Mouse (Mus musculus): ENCODE measurements around the gene Dus1l. TPM values are rescaled to one million over a fixed set of nuclear protein-coding genes. Genes with fewer than 3 reads are reported as not detected.
"Not testable (repeated sequence)": the region's sequence is repeated elsewhere in the genome, so short reads cannot be mapped to it uniquely, and the experiment has no call there.

The Dus1l gene
- total RNA-seq (2014; rRNA removed) (46.4 and 52.3 TPM in 2 replicates), polyA plus RNA-seq (2015; fragmentation: Nextera tagmentation; extraction: Ambion mirVana) (38.4 and 41.6 TPM in 2 replicates)

DNA sequence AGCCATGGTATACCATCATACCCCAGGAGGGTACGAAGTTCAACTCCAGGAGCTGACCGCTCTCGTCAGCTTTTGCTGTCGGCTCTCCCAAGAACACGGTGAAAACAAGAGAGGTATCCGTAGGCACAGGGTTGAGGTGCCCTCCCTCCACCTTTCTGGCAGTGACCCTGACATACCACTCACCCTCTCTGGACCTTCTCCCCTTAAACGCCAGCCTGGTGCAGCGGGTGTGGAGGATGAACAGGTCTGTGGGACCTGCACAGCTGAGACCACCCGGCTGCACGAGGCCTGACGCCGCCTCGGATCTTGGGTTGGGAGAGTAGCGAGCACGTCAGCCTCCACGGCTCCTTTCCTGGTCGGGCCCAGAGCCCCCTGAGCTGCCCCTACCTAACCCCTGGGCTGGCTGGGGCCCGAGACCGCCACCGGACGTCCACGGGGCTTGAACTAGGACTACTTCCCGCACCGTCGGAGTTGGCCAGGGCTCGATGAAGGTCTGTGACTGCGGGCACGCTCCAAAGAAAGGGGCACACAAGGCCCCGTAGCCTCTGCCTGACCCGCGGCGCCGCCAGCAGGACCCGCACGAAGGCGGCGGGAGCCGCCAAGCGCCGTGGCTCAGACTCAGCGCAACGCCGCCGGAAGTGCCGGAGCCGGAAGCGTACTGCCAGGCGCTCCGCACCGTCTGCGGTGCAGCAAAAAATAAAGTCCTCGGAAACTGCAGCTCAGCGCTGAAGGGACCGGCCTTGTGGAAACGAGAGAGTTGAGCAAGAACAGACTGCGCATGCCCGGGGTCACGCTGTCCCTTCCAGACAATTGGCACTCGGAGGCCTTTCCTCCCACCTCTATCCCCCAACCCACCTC, at the start of gene Dus1l:
TSS of gene Dus1l (minus strand) at position 648 of the 858 bp plus-strand sequence.
- no peaks in the 10 kb centered on the region for H3K9me3 ChIP-seq (ENCODE audit: low read length)
- peak within 1 kb of the TSS; percentile 98 for H3K4me3 ChIP-seq (ENCODE audit: low read depth, low read length)
- peaks cover 26% of the 10 kb centered on the region for H3K36me3 ChIP-seq (ENCODE audit: insufficient read depth, low read length)
- H3K4me2 ChIP-seq (ENCODE audit: low read depth, low read length, poor library complexity, severe bottlenecking), result peak within 1 kb of the TSS; percentile 96
- no peak for TF ChIP-seq CTCF (IDR thresholded peaks at IDR 0.05)
- no peaks in the 10 kb centered on the region for H3K27me3 ChIP-seq (ENCODE audit: insufficient read depth, low read length)
- WGBS, result 2% methylated on average over 59 of the region's 59 CpGs
- H3K9ac ChIP-seq (replicated peaks; ENCODE audit: low read length, poor library complexity, severe bottlenecking), result peak within 1 kb of the TSS; percentile 89
- DNase-seq (ENCODE audit: low spot score), result peak; percentile 97
- peak; percentile 88 for ATAC-seq (ENCODE audit: low FRiP score)
- peak within 1 kb of the TSS; percentile 80 for H3K27ac ChIP-seq (ENCODE audit: low read depth, low read length)
- H3K4me1 ChIP-seq (ENCODE audit: insufficient read depth, low read length), result peaks cover 7% of the 10 kb centered on the region

- Histone ChIP-seq H3K4me1 (ENCODE audit: insufficient read depth, low read length) (no peaks in the 10 kb centered on the region), H3K4me3 (ENCODE audit: low read depth, low read length) (no peak overlapping the region), H3K27me3 (ENCODE audit: insufficient read depth, low read length) (no peaks in the 10 kb centered on the region), H3K9ac (replicated peaks; ENCODE audit: low read length, poor library complexity, severe bottlenecking) (no peak overlapping the region), H3K27ac (ENCODE audit: low read depth, low read length) (no peak overlapping the region), H3K9me3 (ENCODE audit: low read length) (no peaks in the 10 kb centered on the region), H3K36me3 (ENCODE audit: insufficient read depth, low read length) (no peaks in the 10 kb centered on the region), H3K4me2 (ENCODE audit: low read depth, low read length, poor library complexity, severe bottlenecking) (no peak overlapping the region)
- WGBS, result 89% methylated on average over 4 of the region's 4 CpGs
- no peak for ATAC-seq (ENCODE audit: low FRiP score)
- TF ChIP-seq CTCF (IDR thresholded peaks at IDR 0.05), result no peak
- DNase-seq (ENCODE audit: low spot score), result no peak
These were observed 48.1 kb upstream of the Dus1l start for GRCm38 (mm10) chr11:120844329-120844728.

DNA sequence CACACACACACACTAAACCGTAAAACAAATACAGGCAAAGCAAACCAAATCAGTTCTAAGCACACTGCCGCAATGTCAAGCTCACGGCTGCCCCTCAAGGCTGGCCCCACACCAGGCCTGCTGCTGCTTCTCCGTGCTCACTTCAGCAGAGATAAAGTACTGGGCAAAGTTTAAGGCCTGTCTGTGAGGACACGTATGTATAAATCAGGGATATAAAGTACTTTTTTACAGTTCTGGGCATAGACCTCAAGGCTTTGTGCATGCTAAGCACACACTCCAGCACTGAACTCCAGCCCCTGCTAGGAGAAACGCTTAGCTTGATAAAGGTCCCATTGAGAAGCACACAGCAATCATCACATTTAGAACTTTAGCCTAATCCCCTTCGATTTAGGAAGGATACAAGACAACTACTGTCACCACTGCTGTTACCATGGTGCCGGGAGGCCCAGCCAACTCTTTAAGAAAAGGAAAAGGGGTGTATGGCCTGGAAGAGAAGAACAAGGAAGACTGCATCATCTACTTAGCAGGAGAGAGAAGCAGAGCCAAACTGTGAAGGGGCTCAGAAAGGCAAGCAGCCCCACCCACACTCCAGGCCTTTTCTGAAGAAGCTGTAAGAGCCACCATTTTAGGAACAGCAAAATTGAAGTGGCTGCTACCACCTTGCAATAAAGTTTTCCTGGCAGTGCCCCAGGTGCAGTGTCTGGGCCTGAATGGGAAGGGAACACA, 37.5 kb upstream of the Dus1l start:
- Histone ChIP-seq H3K9me3 (ENCODE audit: low read length) (no peaks in the 10 kb centered on the region), H3K27ac (ENCODE audit: low read depth, low read length) (peak overlapping the region; percentile 73), H3K4me1 (ENCODE audit: insufficient read depth, low read length) (no peaks in the 10 kb centered on the region), H3K9ac (replicated peaks; ENCODE audit: low read length, poor library complexity, severe bottlenecking) (no peak overlapping the region), H3K36me3 (ENCODE audit: insufficient read depth, low read length) (no peaks in the 10 kb centered on the region), H3K4me2 (ENCODE audit: low read depth, low read length, poor library complexity, severe bottlenecking) (no peak overlapping the region), H3K4me3 (ENCODE audit: low read depth, low read length) (no peak overlapping the region), H3K27me3 (ENCODE audit: insufficient read depth, low read length) (no peaks in the 10 kb centered on the region)
- 16% methylated on average over 8 of the region's 8 CpGs for WGBS
- DNase-seq (ENCODE audit: low spot score), result peak; percentile 70
- no peak for TF ChIP-seq CTCF (IDR thresholded peaks at IDR 0.05)
- peak; percentile 82 for ATAC-seq (ENCODE audit: low FRiP score)

DNA sequence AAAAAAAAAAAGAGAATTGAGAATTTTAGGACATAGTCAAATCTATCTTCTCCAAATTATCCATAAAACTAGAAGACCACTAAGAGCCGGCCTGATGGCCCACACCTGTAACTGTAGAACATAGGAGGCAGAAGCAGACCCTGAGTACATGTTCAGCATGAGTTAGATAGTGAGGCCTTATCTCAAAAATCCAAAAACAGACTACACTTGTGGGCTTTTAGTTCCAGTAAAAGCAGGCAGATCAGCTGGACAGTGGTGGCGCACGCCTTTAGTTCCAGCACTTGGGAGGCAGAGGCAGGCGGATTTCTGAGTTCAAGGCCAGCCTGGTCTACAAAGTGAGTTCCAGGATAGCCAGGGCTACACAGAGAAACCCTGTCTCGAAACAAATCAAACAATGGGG, 36.8 kb upstream of the Dus1l start:
- H3K4me3 ChIP-seq (ENCODE audit: low read depth, low read length); H3K4me2 ChIP-seq (ENCODE audit: low read depth, low read length, poor library complexity, severe bottlenecking); H3K36me3 ChIP-seq (ENCODE audit: insufficient read depth, low read length); DNase-seq (ENCODE audit: low spot score); H3K4me1 ChIP-seq (ENCODE audit: insufficient read depth, low read length); H3K9me3 ChIP-seq (ENCODE audit: low read length); ATAC-seq (ENCODE audit: low FRiP score); H3K9ac ChIP-seq (replicated peaks; ENCODE audit: low read length, poor library complexity, severe bottlenecking); H3K27me3 ChIP-seq (ENCODE audit: insufficient read depth, low read length): not testable (repeated sequence)
- H3K27ac ChIP-seq (ENCODE audit: low read depth, low read length), result 0 out of 2 replicates have a peak overlapping the region, but pooled peaks have one; percentile 67
- 92% methylated on average over 5 of the region's 5 CpGs for WGBS

- Histone ChIP-seq H3K36me3 (ENCODE audit: insufficient read depth, low read length) (no peaks in the 10 kb centered on the region), H3K27me3 (ENCODE audit: insufficient read depth, low read length) (no peaks in the 10 kb centered on the region), H3K9ac (replicated peaks; ENCODE audit: low read length, poor library complexity, severe bottlenecking) (no peak overlapping the region), H3K27ac (ENCODE audit: low read depth, low read length) (no peak overlapping the region), H3K4me3 (ENCODE audit: low read depth, low read length) (no peak overlapping the region), H3K4me1 (ENCODE audit: insufficient read depth, low read length) (no peaks in the 10 kb centered on the region), H3K4me2 (ENCODE audit: low read depth, low read length, poor library complexity, severe bottlenecking) (no peak overlapping the region), H3K9me3 (ENCODE audit: low read length) (no peaks in the 10 kb centered on the region)
- DNase-seq (ENCODE audit: low spot score) (no peak), ATAC-seq (ENCODE audit: low FRiP score) (no peak)
- WGBS, result 85% methylated on average over 3 of the region's 3 CpGs
- TF ChIP-seq CTCF (IDR thresholded peaks at IDR 0.05), result no peak
These were observed 35.6 kb upstream of the Dus1l start for GRCm38 (mm10) chr11:120831659-120832440.
